Mouse (Mus musculus) spleen, adult 2 months (tissue): ENCODE measurements at regions not wholly inside any gene's neighbourhood (a gene's known extent, or its start where the extent isn't known, plus 50 kb on each side); places are given as distances from the start of the nearest gene placed in this dataset.

Source experiments
- DNase-seq, 2 experiments: peaks; one replicate each; pipeline versions ENCODE4 v3.0.0 to v3.0.0-alpha.2; 2012 to 2021; ENCODE audit warnings: low spot score in 2 of 2, low read depth in 1 of 2
- H3K27ac ChIP-seq: fragments of 200-500 bp; 2 replicates; pipeline ENCODE4 v1.5.1; 2012; ENCODE audit warnings: low read length, inconsistent platforms; ENCODE audit not compliant: insufficient read depth
- H3K27me3 ChIP-seq: fragments of 200-500 bp; 2 replicates; pipeline ENCODE4 v1.6.1; 2012; ENCODE audit warnings: mild to moderate bottlenecking, moderate library complexity, low read length, inconsistent platforms; ENCODE audit not compliant: control insufficient read depth, insufficient read depth
- H3K36me3 ChIP-seq: fragments of 200-500 bp; 2 replicates; pipeline ENCODE4 v1.6.1; 2012; ENCODE audit warnings: mild to moderate bottlenecking, low read length, inconsistent platforms; ENCODE audit not compliant: control insufficient read depth, insufficient read depth
- H3K4me1 ChIP-seq: fragments of 200-500 bp; 2 replicates; pipeline ENCODE4 v1.6.1; 2011; ENCODE audit warnings: inconsistent platforms; ENCODE audit not compliant: control insufficient read depth, insufficient read depth, insufficient read length
- H3K4me3 ChIP-seq: fragments of 200-500 bp; 2 replicates; pipeline ENCODE4 v1.5.1; 2011; ENCODE audit warnings: mild to moderate bottlenecking, inconsistent platforms; ENCODE audit not compliant: insufficient read depth, insufficient read length; ENCODE audit errors: extremely low read depth
- CTCF ChIP-seq: fragments of 200-500 bp; IDR thresholded peaks from 2 replicates; pipeline ENCODE4 v1.5.1; 2011; ENCODE audit warnings: mild to moderate bottlenecking, inconsistent platforms; ENCODE audit not compliant: insufficient read depth, insufficient read length, insufficient replicate concordance; ENCODE audit errors: extremely low read depth
- POLR2A ChIP-seq: fragments of 200-500 bp; IDR thresholded peaks from 2 replicates; pipeline ENCODE4 v1.6.1; 2011; ENCODE audit warnings: low read depth, low read length, inconsistent platforms
- WGBS: fragments of 180-500 bp; shearing (Covaris S2); methylation state at CpG from one replicate; pipeline ENCODE4 v1.1.7; 2018; 5-methylcytosine and 5-hydroxymethylcytosine counted together

DNA sequence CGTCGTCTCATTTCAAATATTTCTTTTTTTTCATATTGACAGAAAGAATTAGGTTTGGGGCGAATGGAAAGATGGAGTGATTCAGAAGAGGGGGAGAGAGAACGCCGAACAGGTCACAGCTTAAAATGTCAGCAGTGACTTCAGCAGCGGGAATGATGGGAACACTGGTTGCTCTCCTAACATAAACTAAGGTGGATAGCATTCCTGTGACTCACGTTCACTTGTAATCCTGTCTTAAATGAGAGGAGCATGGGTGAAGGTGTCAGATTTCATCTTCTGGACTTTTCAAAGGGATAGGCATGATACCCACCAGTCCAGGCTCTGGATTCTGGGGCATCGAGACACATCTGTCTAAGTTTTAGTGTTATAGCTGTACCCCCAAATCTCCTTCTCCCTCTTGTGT lies 111.8 kb downstream of the Cd24a start:
- Histone ChIP-seq H3K4me3 (no peak overlapping the region), H3K4me1 (no peaks in the 10 kb centered on the region), H3K36me3 (no peaks in the 10 kb centered on the region), H3K27me3 (no peaks in the 10 kb centered on the region), H3K27ac (no peak overlapping the region)
- DNase-seq = no peak
- TF ChIP-seq POLR2A (no peak), CTCF (no peak)
- WGBS = 78% methylated on average over 8 of the region's 8 CpGs

DNA sequence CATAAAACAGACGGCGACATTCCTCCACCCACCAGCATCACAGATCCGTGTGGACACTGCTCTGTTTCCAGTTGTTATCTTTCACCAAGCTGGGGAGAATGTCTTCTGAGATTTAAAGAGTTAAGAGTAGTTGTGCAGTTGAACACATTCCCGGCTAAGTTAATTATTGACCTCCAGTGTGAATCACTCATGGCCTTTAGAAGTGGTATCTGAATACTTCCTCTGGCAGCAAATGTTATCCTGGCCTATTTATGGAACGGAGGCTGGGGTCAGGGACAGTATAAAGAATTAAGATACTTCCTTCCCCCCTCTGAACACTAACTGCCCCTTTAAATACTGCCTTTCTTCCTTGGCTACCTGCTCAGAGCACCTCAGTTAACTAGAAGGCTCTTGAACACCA lies 115.9 kb downstream of the Cd24a start:
- DNase-seq = no peak
- H3K27me3 ChIP-seq = no peaks in the 10 kb centered on the region
- no peak overlapping the region for H3K4me3 ChIP-seq
- H3K27ac ChIP-seq = no peak overlapping the region
- H3K36me3 ChIP-seq = no peaks in the 10 kb centered on the region
- WGBS = 69% methylated on average over 5 of the region's 5 CpGs
- H3K4me1 ChIP-seq = no peaks in the 10 kb centered on the region; the same call in 1 of the 2 replicates
- no peak for TF ChIP-seq POLR2A
- TF ChIP-seq CTCF = no peak

DNA sequence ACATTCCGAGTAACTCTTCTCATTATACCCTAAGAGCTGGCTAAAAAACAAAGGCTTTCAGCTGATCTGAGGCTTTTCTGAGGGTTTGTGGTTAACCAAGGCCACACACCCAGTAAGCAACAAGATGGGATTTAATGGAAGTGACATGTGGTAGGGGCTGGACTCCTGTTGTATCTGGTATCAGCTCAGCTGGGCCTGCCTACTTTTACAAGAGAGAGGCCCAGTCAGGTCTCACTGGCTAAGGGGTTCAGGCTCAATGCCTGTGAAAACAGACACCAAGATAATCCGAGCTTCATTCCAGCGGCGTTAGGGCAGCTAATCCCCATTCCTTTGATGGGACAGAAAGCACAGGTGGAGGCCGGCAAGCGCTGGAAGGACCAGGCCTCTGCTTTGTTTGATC lies 116.4 kb downstream of the Cd24a start:
- no peak overlapping the region for H3K4me3 ChIP-seq
- WGBS = 69% methylated on average over 6 of the region's 6 CpGs
- H3K4me1 ChIP-seq = no peaks in the 10 kb centered on the region; the same call in 1 of the 2 replicates
- no peaks in the 10 kb centered on the region for H3K36me3 ChIP-seq
- no peak for TF ChIP-seq POLR2A
- TF ChIP-seq CTCF = no peak
- DNase-seq = no peak
- H3K27me3 ChIP-seq = no peaks in the 10 kb centered on the region
- no peak overlapping the region for H3K27ac ChIP-seq

DNA sequence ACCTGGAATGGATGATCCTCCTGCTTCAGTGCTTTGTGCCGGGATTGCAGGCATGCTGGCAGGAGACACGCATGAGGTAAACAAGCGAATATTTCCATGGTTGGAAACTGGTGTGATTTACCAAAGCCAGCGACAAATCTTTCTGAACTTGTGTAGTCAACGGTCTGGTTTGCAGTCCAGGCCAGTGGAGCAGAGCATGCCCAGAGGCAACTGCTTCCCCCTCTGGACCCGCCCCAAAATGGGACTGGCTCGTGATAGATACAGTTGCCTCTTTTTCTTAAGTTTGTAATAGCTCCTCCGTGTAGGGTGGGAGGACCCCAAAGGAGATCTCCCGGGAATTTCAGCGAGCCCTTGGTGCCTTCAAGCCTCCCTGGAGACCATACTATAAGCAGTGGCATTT lies 117.4 kb downstream of the Cd24a start:
- no peak for DNase-seq
- Histone ChIP-seq H3K4me1 (no peaks in the 10 kb centered on the region; the same call in 1 of the 2 replicates), H3K36me3 (no peaks in the 10 kb centered on the region), H3K27ac (no peak overlapping the region), H3K27me3 (no peaks in the 10 kb centered on the region), H3K4me3 (no peak overlapping the region)
- no peak for TF ChIP-seq POLR2A
- no peak for TF ChIP-seq CTCF
- WGBS = 65% methylated on average over 10 of the region's 10 CpGs

DNA sequence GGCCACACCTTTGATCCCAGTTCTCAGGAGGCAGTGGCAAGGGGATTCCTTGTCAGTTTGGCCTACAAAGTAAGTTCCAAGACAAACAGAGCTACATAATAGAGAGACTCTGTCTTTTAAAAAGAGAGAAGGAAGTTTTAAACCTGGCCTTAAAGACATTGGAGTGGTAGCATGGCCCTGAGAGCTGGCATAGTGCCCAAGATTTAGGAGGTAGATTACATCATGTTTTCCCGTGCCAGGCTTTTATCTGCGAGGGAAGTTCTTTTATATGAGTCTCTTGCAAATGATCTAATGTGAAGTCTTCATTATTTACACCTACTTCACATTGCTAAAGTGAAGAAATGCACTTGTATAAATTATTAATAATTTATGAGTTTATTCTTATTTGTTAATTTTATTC lies 119.8 kb downstream of the Cd24a start:
- no peak for DNase-seq
- TF ChIP-seq CTCF = no peak
- TF ChIP-seq POLR2A = no peak
- H3K27ac ChIP-seq = no peak overlapping the region
- H3K27me3 ChIP-seq = no peaks in the 10 kb centered on the region
- WGBS = 35% methylated on average over 2 of the region's 2 CpGs
- peaks cover 13% of the 10 kb centered on the region; the same call in 1 of the 2 replicates for H3K4me1 ChIP-seq
- no peak overlapping the region for H3K4me3 ChIP-seq
- no peaks in the 10 kb centered on the region for H3K36me3 ChIP-seq

DNA sequence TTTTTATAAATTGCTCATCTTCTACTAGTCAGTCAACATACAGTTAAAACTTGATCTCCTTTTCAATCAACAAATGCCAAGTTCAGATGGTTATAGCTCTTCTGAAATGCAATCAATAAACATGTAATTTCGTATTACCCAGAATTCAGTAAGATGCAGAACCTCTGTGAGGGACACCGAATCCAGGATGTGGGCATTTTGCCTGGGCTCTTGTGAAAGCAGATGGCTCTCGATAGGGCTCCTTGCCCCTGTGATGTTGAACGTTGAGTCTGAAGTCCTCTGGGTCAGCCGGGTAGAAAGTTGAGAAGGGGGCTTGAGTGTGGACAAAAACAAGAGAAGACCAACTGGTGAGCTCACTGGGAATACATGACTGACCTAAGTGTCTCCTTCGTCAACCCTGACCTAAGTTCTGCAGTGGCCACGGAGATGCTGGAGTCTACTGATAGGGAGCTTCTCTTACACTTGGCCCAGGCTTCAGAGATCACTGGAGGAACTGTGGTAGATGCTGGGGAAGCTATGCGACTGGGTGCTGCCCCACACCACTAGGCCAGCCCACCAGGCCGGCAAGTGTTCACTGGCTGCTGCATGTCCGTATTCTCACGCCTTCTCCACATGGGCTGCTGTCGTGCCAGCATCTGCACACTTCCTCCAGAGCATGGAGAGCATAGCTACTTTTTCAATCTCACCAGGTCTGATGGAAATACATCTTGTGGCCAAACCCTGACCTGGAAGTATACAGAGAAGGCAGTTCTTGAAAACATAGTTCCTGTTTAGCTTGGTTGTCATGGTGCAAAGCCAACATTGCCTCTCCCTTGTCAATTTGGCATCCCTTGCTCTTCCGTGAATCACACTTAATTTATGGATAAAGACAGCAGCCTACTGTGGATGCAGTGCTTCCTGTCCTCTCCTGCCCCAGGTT lies 122.5 kb downstream of the Cd24a start:
- no peak overlapping the region for H3K4me3 ChIP-seq
- no peaks in the 10 kb centered on the region for H3K36me3 ChIP-seq
- no peak overlapping the region for H3K27ac ChIP-seq
- DNase-seq = no peak
- no peaks in the 10 kb centered on the region for H3K27me3 ChIP-seq
- TF ChIP-seq CTCF = no peak
- H3K4me1 ChIP-seq = peaks cover 17% of the 10 kb centered on the region; the same call in 1 of the 2 replicates
- WGBS = 77% methylated on average over 13 of the region's 13 CpGs

DNA sequence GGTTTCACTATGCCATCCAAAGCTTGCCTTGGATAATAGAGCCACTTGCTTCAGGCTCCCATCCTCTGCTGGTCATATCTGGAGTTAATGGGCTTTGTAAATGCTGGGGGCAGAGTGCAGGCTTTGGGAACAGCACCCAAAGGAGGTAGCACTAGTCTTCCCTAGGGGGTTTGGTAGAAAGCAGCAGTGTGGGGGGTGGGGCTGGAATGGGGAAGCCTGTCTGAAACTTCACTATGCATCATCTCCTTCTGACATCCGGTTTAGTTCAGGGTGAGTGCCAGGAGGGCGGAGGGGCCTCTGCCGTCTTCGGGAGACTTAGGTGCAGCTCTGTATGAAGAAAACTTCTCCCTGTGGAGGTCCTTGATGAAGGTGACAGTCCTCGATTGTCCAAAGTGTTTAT lies 124.8 kb downstream of the Cd24a start:
- Histone ChIP-seq H3K27me3 (no peaks in the 10 kb centered on the region), H3K4me1 (peaks cover 33% of the 10 kb centered on the region; the same call in 1 of the 2 replicates), H3K36me3 (no peaks in the 10 kb centered on the region), H3K4me3 (no peak overlapping the region), H3K27ac (peak overlapping the region; percentile 3; the same call in 1 of the 2 replicates)
- no peak for TF ChIP-seq POLR2A
- no peak for TF ChIP-seq CTCF
- peak; percentile 50 to 66 for DNase-seq
- 15% methylated on average over 5 of the region's 5 CpGs for WGBS
